Mouse (Mus musculus): Measurements from ENCODE around the gene Camk1d. TPM values are rescaled to one million over a fixed set of nuclear protein-coding genes. Genes with fewer than 3 reads are reported as not detected.

The Camk1d gene
- polyA plus RNA-seq (2012; rRNA removed): 1.9 and 2.0 TPM in 2 replicates

GRCm38 (mm10) chr2:5714211-5715053, at the start of gene Camk1d:
TSS of gene Camk1d (minus strand) at chr2:5714515.

Other genes with a start within 250 kb of the Camk1d start
- 15.4 and 16.1 TPM in 2 replicates for gene Nudt5, start 130.5 kb upstream of the Camk1d start, polyA plus RNA-seq (2012; rRNA removed)
- 100 and 104 TPM in 2 replicates for gene Cdc123, start 130.6 kb upstream of the Camk1d start, polyA plus RNA-seq (2012; rRNA removed)
- 0.70 and 1.0 TPM in 2 replicates for gene Gm13199, start 148.4 kb upstream of the Camk1d start, polyA plus RNA-seq (2012; rRNA removed)
- 21.2 and 24.2 TPM in 2 replicates for gene Sec61a2, start 180.9 kb upstream of the Camk1d start, polyA plus RNA-seq (2012; rRNA removed)
- 8.0 and 10.0 TPM in 2 replicates for gene Dhtkd1, start 228.3 kb upstream of the Camk1d start, polyA plus RNA-seq (2012; rRNA removed)
- gene Upf2, start 237.0 kb upstream of the Camk1d start, polyA plus RNA-seq (2012; rRNA removed): 6.9 and 7.7 TPM in 2 replicates